Mouse (Mus musculus) G1E (cell line): ENCODE data around the gene Fbxw16. TPM values are rescaled to one million over a fixed set of nuclear protein-coding genes. Genes with fewer than 3 reads are reported as not detected.
"Not testable (repeated sequence)": the region's sequence is repeated elsewhere in the genome, so short reads cannot be mapped to it uniquely, and the experiment has no call there.

ENCODE experiments used
- ATAC-seq: 2 replicates; pipeline ENCODE4 v1.8.0; 2016; ENCODE audit warnings: mild to moderate bottlenecking; ENCODE audit not compliant: insufficient number of reproducible peaks, poor library complexity, low FRiP score, severe bottlenecking; ENCODE audit errors: extremely low read depth
- DNase-seq: peaks from one replicate; pipeline ENCODE4 v3.0.0; 2012; ENCODE audit warnings: low spot score
- H3K27me3 ChIP-seq: 2 replicates; pipeline ENCODE4 v1.6.1; 2012; ENCODE audit warnings: mild to moderate bottlenecking, low read length, inconsistent platforms; ENCODE audit not compliant: insufficient read depth
- H3K36me3 ChIP-seq: replicated peaks from 2 replicates; pipeline ENCODE3; 2012; ENCODE audit warnings: mild to moderate bottlenecking, inconsistent platforms
- H3K4me1 ChIP-seq: 2 replicates; pipeline ENCODE4 v1.6.1; 2012; ENCODE audit warnings: low read depth, low read length, inconsistent platforms, mixed read lengths; ENCODE audit not compliant: insufficient read depth
- H3K4me3 ChIP-seq: 2 replicates; pipeline ENCODE4 v1.5.1; 2012; ENCODE audit warnings: low read depth, mild to moderate bottlenecking, inconsistent platforms, low read length, moderate library complexity, mixed read lengths
- H3K9me3 ChIP-seq: replicated peaks from 2 replicates; pipeline ENCODE4 v1.6.1; 2012; ENCODE audit warnings: inconsistent platforms
- CTCF ChIP-seq: IDR thresholded peaks from 2 replicates; pipeline ENCODE4 v1.5.1; 2012; ENCODE audit warnings: low read depth, low read length, inconsistent platforms, mixed read lengths
- GATA1 ChIP-seq: IDR thresholded peaks from 2 replicates; pipeline ENCODE4 v1.6.1; 2012; ENCODE audit warnings: borderline replicate concordance, low read length, inconsistent platforms, mixed read lengths
- GATA2 ChIP-seq: IDR thresholded peaks from 2 replicates; pipeline ENCODE4 v1.6.1; 2012; ENCODE audit warnings: low read depth, low read length, inconsistent platforms, borderline replicate concordance
- POLR2AphosphoS5 ChIP-seq: IDR thresholded peaks from 2 replicates; pipeline ENCODE4 v1.6.1; 2012; ENCODE audit warnings: low read depth, low read length, inconsistent platforms; ENCODE audit not compliant: insufficient replicate concordance
- TAL1 ChIP-seq: conservative IDR thresholded peaks from 2 replicates; pipeline ENCODE4 v1.6.1; 2012; ENCODE audit warnings: low read depth, low read length, inconsistent platforms, mixed read lengths
- polyA plus RNA-seq: library from polyadenylated mRNA; stranded (reverse); fragments of >175 nt; gene quantifications from 2 replicates; pipeline ENCODE4 v1.2.3, GENCODE M21; 2012
- total RNA-seq, 2 experiments: library from RNA; stranded (forward) in 1 of 2; stranded (reverse) in 1 of 2; fragments of 200-1000 nt in 1 of 2; fragments of >200 nt in 1 of 2; fragmentation: Nextera tagmentation in 1 of 2; gene quantifications; 2 replicates each; pipeline ENCODE4 v1.2.3; 2014 to 2017

The Fbxw16 gene
- total RNA-seq (2014; fragmentation: Nextera tagmentation) (not detected in 2 replicates), total RNA-seq (2017) (not detected in 2 replicates), polyA plus RNA-seq (not detected in 2 replicates)

GRCm38 (mm10) chr9:109449040-109449439 lies at the start of gene Fbxw16:
Gene Fbxw16 (minus strand): TSS chr9:109449140.
- DNase-seq (no peak), ATAC-seq (no peak)
- TF ChIP-seq TAL1, result no peak
- TF ChIP-seq POLR2AphosphoS5, result no peak
- TF ChIP-seq CTCF, result no peak
- TF ChIP-seq GATA2, result no peak
- no peak for TF ChIP-seq GATA1
- H3K36me3 ChIP-seq, result no peaks in the 10 kb centered on the region
- H3K9me3 ChIP-seq, result no peaks in the 10 kb centered on the region
- no peaks in the 10 kb centered on the region for H3K27me3 ChIP-seq
- no peaks in the 10 kb centered on the region for H3K4me1 ChIP-seq
- H3K4me3 ChIP-seq, result no peak within 1 kb of the TSS

GRCm38 (mm10) chr9:109495775-109496174 lies 46.8 kb upstream of the Fbxw16 start, which contains the start of gene Fbxw19:
Gene Fbxw19 (minus strand): TSS chr9:109495875.
- not testable (repeated sequence) for ATAC-seq, H3K36me3 ChIP-seq, H3K4me3 ChIP-seq, H3K9me3 ChIP-seq, DNase-seq, H3K4me1 ChIP-seq, H3K27me3 ChIP-seq

DNA sequence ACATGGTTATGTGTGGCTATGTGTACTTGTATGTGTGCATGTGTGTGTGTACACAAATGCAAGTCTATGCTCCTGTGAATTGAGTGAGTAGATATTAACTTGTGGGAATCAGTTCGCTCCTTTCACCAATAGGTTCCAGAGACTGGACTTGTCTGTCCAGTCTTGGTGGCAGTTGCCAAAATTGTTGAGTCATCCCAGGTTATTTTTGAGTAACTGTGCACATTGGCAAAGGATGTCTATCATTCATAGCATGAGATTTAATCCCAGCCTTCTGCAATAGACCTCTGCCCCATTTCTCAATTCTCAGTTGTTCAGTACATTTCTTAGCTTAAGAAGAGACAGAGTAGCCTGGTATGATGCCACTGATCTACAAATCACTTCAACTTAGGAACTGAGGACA lies 16.0 kb downstream of the Fbxw16 start:
- ATAC-seq (no peak), DNase-seq (no peak)
- no peaks in the 10 kb centered on the region for H3K9me3 ChIP-seq
- no peaks in the 10 kb centered on the region for H3K4me1 ChIP-seq
- no peaks in the 10 kb centered on the region for H3K36me3 ChIP-seq
- H3K4me3 ChIP-seq, result no peak overlapping the region
- no peak for TF ChIP-seq CTCF
- no peak for TF ChIP-seq GATA1
- TF ChIP-seq GATA2, result no peak
- TF ChIP-seq POLR2AphosphoS5, result no peak
- no peak for TF ChIP-seq TAL1
- no peaks in the 10 kb centered on the region for H3K27me3 ChIP-seq

GRCm38 (mm10) chr9:109404196-109404595 lies 44.7 kb downstream of the Fbxw16 start, which contains the start of gene Fbxw22:
Gene Fbxw22 (minus strand): TSS chr9:109404296.
- H3K9me3 ChIP-seq, H3K4me3 ChIP-seq, DNase-seq, H3K36me3 ChIP-seq, H3K4me1 ChIP-seq, ATAC-seq, H3K27me3 ChIP-seq: not testable (repeated sequence)

Other genes starting within 250 kb of the Fbxw16 start
- not detected in 2 replicates for gene Fbxw20, start 214.4 kb downstream of the Fbxw16 start, total RNA-seq (2014; fragmentation: Nextera tagmentation)
- 0.06 TPM in 1 of 2 replicates, not detected in the other for gene Fbxw20, start 214.4 kb downstream of the Fbxw16 start, total RNA-seq (2017)
- not detected in 2 replicates for gene Fbxw20, start 214.4 kb downstream of the Fbxw16 start, polyA plus RNA-seq
- gene Fbxw14, start 161.5 kb downstream of the Fbxw16 start, total RNA-seq (2014; fragmentation: Nextera tagmentation), result not detected in 2 replicates
- 0.23 and 0.87 TPM in 2 replicates for gene Fbxw14, start 161.5 kb downstream of the Fbxw16 start, total RNA-seq (2017)
- not detected in 2 replicates for gene Fbxw14, start 161.5 kb downstream of the Fbxw16 start, polyA plus RNA-seq
- not detected in 2 replicates for gene Fbxw28, start 109.5 kb downstream of the Fbxw16 start, total RNA-seq (2014; fragmentation: Nextera tagmentation)
- gene Fbxw28, start 109.5 kb downstream of the Fbxw16 start, total RNA-seq (2017), result not detected in 2 replicates
- gene Fbxw28, start 109.5 kb downstream of the Fbxw16 start, polyA plus RNA-seq, result not detected in 2 replicates
- gene Fbxw22, start 44.8 kb downstream of the Fbxw16 start, total RNA-seq (2014; fragmentation: Nextera tagmentation), result not detected in 2 replicates
- 0.06 and 0.11 TPM in 2 replicates for gene Fbxw22, start 44.8 kb downstream of the Fbxw16 start, total RNA-seq (2017)
- not detected in 2 replicates for gene Fbxw22, start 44.8 kb downstream of the Fbxw16 start, polyA plus RNA-seq
- gene Fbxw19, start 46.7 kb upstream of the Fbxw16 start, total RNA-seq (2014; fragmentation: Nextera tagmentation), result not detected in 2 replicates
- 0.11 TPM in 1 of 2 replicates, not detected in the other for gene Fbxw19, start 46.7 kb upstream of the Fbxw16 start, total RNA-seq (2017)
- gene Fbxw19, start 46.7 kb upstream of the Fbxw16 start, polyA plus RNA-seq, result not detected in 2 replicates
- not detected in 2 replicates for gene Fbxw15, start 119.1 kb upstream of the Fbxw16 start, total RNA-seq (2014; fragmentation: Nextera tagmentation)
- not detected in 2 replicates for gene Fbxw15, start 119.1 kb upstream of the Fbxw16 start, total RNA-seq (2017)
- not detected in 2 replicates for gene Fbxw15, start 119.1 kb upstream of the Fbxw16 start, polyA plus RNA-seq
- gene Fbxw24, start 176.9 kb upstream of the Fbxw16 start, total RNA-seq (2014; fragmentation: Nextera tagmentation), result not detected in 2 replicates
- gene Fbxw24, start 176.9 kb upstream of the Fbxw16 start, total RNA-seq (2017), result not detected in 2 replicates
- not detected in 2 replicates for gene Fbxw24, start 176.9 kb upstream of the Fbxw16 start, polyA plus RNA-seq
- gene Fbxw25, start 215.5 kb upstream of the Fbxw16 start, total RNA-seq (2014; fragmentation: Nextera tagmentation), result not detected in 2 replicates
- not detected in 2 replicates for gene Fbxw25, start 215.5 kb upstream of the Fbxw16 start, total RNA-seq (2017)
- not detected in 2 replicates for gene Fbxw25, start 215.5 kb upstream of the Fbxw16 start, polyA plus RNA-seq